Mouse (Mus musculus): Measurements from ENCODE around the gene Rsph1.

- TF ChIP-seq CTCF (IDR thresholded peaks at IDR 0.05; ENCODE audit: low read depth, low read length), result no peak
- no peak for TF ChIP-seq POLR2A (IDR thresholded peaks at IDR 0.05; ENCODE audit: extremely low read depth, insufficient read depth, low read length)
Observed at GRCm38 (mm10) chr17:31318906-31319767, 42.0 kb upstream of the Rsph1 start.

Measured in liver, adult 2 months (tissue).